In genomic region chr11:51763213-51763907, GRCm38 (mm10) we compare ENCODE assay signal across 8 mouse cellular contexts. TPM values are rescaled to one million over a fixed set of nuclear protein-coding genes. Genes with fewer than 3 reads are reported as not detected.
DNase-seq lines count a peak whose midpoint lies in the region; ATAC-seq and TF ChIP-seq lines count a peak whose summit lies in the region.

Sec24a (minus strand) TSS chr11:51763634.
Sar1b (plus strand) TSS chr11:51763687.

- TF ChIP-seq POLR2A in embryonic fibroblast, embryonic 13.5 days (IDR thresholded peaks at IDR 0.05; ENCODE audit: low read depth, low read length): peak; percentile 86

- H3K79me2 ChIP-seq in C2C12 (ENCODE audit: control insufficient read depth, insufficient read depth): peaks cover 51% of the 10 kb centered on the region

- peak; percentile 95 for DNase-seq in brain, adult 2 months (ENCODE audit: low read depth, low spot score)
- DNase-seq in heart, adult 9 months (ENCODE audit: low spot score in 2 of 2): peak; percentile 74 to 80
- peak; percentile 80 for DNase-seq in midbrain, postnatal 0 days (ENCODE audit: low spot score)
- DNase-seq in spleen, postnatal 10 days (ENCODE audit: low spot score in 2 of 2): peak; percentile 70 to 86

- peak within 1 kb of the TSS; percentile 100 for H3K4me3 ChIP-seq in C2C12 (ENCODE audit: insufficient read depth, poor library complexity, severe bottlenecking)
- peak within 1 kb of the TSS; percentile 88 for H3K4me3 ChIP-seq in embryonic fibroblast, embryonic 13.5 days (ENCODE audit: insufficient read depth, low read length)
- peak within 1 kb of the TSS; percentile 74 for H3K4me3 ChIP-seq in kidney, embryonic 14.5 days (ENCODE audit: low read length)
- H3K4me3 ChIP-seq in limb, embryonic 15.5 days: peak within 1 kb of the TSS; percentile 74
- H3K4me3 ChIP-seq in midbrain, postnatal 0 days (ENCODE audit: low read depth, low read length): peak within 1 kb of the TSS; percentile 97

- peak within 1 kb of the TSS; percentile 58 for H3ac ChIP-seq in C2C12 (ENCODE audit: control insufficient read depth, insufficient read length, low read depth)

- H3K36me3 ChIP-seq in C2C12 (ENCODE audit: control insufficient read depth, insufficient read depth): no peaks in the 10 kb centered on the region
- no peaks in the 10 kb centered on the region for H3K36me3 ChIP-seq in kidney, embryonic 14.5 days (ENCODE audit: control insufficient read depth, insufficient read depth, low read length)
- no peaks in the 10 kb centered on the region for H3K36me3 ChIP-seq in limb, embryonic 15.5 days
- no peaks in the 10 kb centered on the region for H3K36me3 ChIP-seq in midbrain, postnatal 0 days (ENCODE audit: insufficient read depth, low read length)

- peaks cover 35% of the 10 kb centered on the region for H3K79me3 ChIP-seq in C2C12 (ENCODE audit: low read depth)

- peak within 1 kb of the TSS; percentile 78 for H3K9ac ChIP-seq in kidney, embryonic 14.5 days (ENCODE audit: low read depth, low read length)
- H3K9ac ChIP-seq in limb, embryonic 15.5 days: peak within 1 kb of the TSS; percentile 80
- peak within 1 kb of the TSS; percentile 93 for H3K9ac ChIP-seq in midbrain, postnatal 0 days (replicated peaks; ENCODE audit: low read length, poor library complexity, severe bottlenecking)

- 2% methylated on average over 30 of the region's 30 CpGs for WGBS in kidney, embryonic 14.5 days
- under 1% methylated on average over 30 of the region's 30 CpGs for WGBS in limb, embryonic 15.5 days
- WGBS in midbrain, postnatal 0 days: under 1% methylated on average over 30 of the region's 30 CpGs

- no peak within 1 kb of the TSS for H3K27ac ChIP-seq in embryonic fibroblast, embryonic 13.5 days (ENCODE audit: insufficient read depth, low read length)
- no peak within 1 kb of the TSS for H3K27ac ChIP-seq in kidney, embryonic 14.5 days (ENCODE audit: low read depth, low read length)
- no peak within 1 kb of the TSS for H3K27ac ChIP-seq in limb, embryonic 15.5 days
- H3K27ac ChIP-seq in midbrain, postnatal 0 days (ENCODE audit: low read depth, low read length): peak within 1 kb of the TSS; percentile 18; the same call in 1 of the 2 replicates

- no peaks in the 10 kb centered on the region for H3K9me3 ChIP-seq in kidney, embryonic 14.5 days (ENCODE audit: control insufficient read depth, low read length)
- H3K9me3 ChIP-seq in limb, embryonic 15.5 days: no peaks in the 10 kb centered on the region
- H3K9me3 ChIP-seq in midbrain, postnatal 0 days (ENCODE audit: low read length): no peaks in the 10 kb centered on the region

- H3K27me3 ChIP-seq in C2C12 (ENCODE audit: control insufficient read depth, insufficient read depth, insufficient read length): no peaks in the 10 kb centered on the region
- H3K27me3 ChIP-seq in kidney, embryonic 14.5 days (ENCODE audit: control insufficient read depth, insufficient read depth, low read length): no peaks in the 10 kb centered on the region
- H3K27me3 ChIP-seq in limb, embryonic 15.5 days: peaks cover 4% of the 10 kb centered on the region; the same call in 1 of the 2 replicates
- H3K27me3 ChIP-seq in midbrain, postnatal 0 days (ENCODE audit: insufficient read depth, low read length): 0 out of 2 replicates have a peak, but pooled peaks cover 3% of the 10 kb centered on the region

- TF ChIP-seq CTCF in C2C12 (IDR thresholded peaks at IDR 0.05; ENCODE audit: control insufficient read depth, insufficient read depth, insufficient read length): no peak
- TF ChIP-seq CTCF in embryonic fibroblast, embryonic 13.5 days (IDR thresholded peaks at IDR 0.05; ENCODE audit: borderline replicate concordance, insufficient read depth, low read length): no peak
- TF ChIP-seq CTCF in midbrain, postnatal 0 days (IDR thresholded peaks at IDR 0.05): peak; percentile 49

- peak within 1 kb of the TSS; percentile 46 for H3K4me2 ChIP-seq in kidney, embryonic 14.5 days (replicated peaks; ENCODE audit: low read depth, low read length)
- peak within 1 kb of the TSS; percentile 75 for H3K4me2 ChIP-seq in limb, embryonic 15.5 days
- H3K4me2 ChIP-seq in midbrain, postnatal 0 days (ENCODE audit: low read depth, low read length, poor library complexity, severe bottlenecking): peak within 1 kb of the TSS; percentile 96

- H3K4me1 ChIP-seq in embryonic fibroblast, embryonic 13.5 days (ENCODE audit: control insufficient read depth, insufficient read depth, low read length): peaks cover 9% of the 10 kb centered on the region; the same call in 1 of the 2 replicates
- peaks cover 11% of the 10 kb centered on the region for H3K4me1 ChIP-seq in kidney, embryonic 14.5 days (ENCODE audit: control insufficient read depth, insufficient read depth, low read length)
- H3K4me1 ChIP-seq in limb, embryonic 15.5 days: peaks cover 10% of the 10 kb centered on the region; the same call in 1 of the 2 replicates
- H3K4me1 ChIP-seq in midbrain, postnatal 0 days (ENCODE audit: insufficient read depth, low read length): 0 out of 2 replicates have a peak, but pooled peaks cover 2% of the 10 kb centered on the region

- peak; percentile 94 for ATAC-seq in kidney, embryonic 14.5 days (ENCODE audit: low FRiP score, low TSS enrichment)
- peak; percentile 76; the same call in 1 of the 2 replicates for ATAC-seq in limb, embryonic 15.5 days (ENCODE audit: insufficient number of reproducible peaks, low FRiP score, low TSS enrichment, low read depth)
- peak; percentile 90 for ATAC-seq in midbrain, postnatal 0 days (ENCODE audit: low FRiP score)

TF ChIP-seq in C2C12, 6 proteins besides CTCF, POLR2A, EP300 and RAD21:
- no peak for TF ChIP-seq CEBPB (IDR thresholded peaks at IDR 0.05; ENCODE audit: low read depth)
- no peak for TF ChIP-seq MYOG (IDR thresholded peaks at IDR 0.05; ENCODE audit: control insufficient read depth, extremely low read depth, insufficient read length)
- TF ChIP-seq USF1 (IDR thresholded peaks at IDR 0.05; ENCODE audit: low read depth): no peak
- no peak for TF ChIP-seq MYOD1 (IDR thresholded peaks at IDR 0.05; ENCODE audit: control insufficient read depth, insufficient read length, low read depth)
- TF ChIP-seq FOSL1 (IDR thresholded peaks at IDR 0.05; ENCODE audit: insufficient read depth, low read length, poor library complexity, severe bottlenecking): no peak
- peak; percentile 81 for TF ChIP-seq MAX (IDR thresholded peaks at IDR 0.05)

RNA-seq across cellular contexts. Expression of gene Sec24a, which starts in this region (rescaled TPM):
- polyA plus RNA-seq in C2C12 (2012; fragmentation: generic; extraction: Trizol): 6.2 TPM
- polyA plus RNA-seq in embryonic fibroblast, embryonic 13.5 days (2011; ENCODE audit: insufficient read length, low read depth, missing spikeins): 42.0 and 46.5 TPM in 2 replicates
- polyA plus RNA-seq in kidney, embryonic 14.5 days (2014; fragmentation: Nextera tagmentation; extraction: Ambion mirVana): 12.4 and 18.3 TPM in 2 replicates
- 17.0 and 17.4 TPM in 2 replicates for polyA plus RNA-seq in limb, embryonic 15.5 days (2015; fragmentation: Nextera tagmentation; extraction: Ambion mirVana)
- total RNA-seq in midbrain, postnatal 0 days (2014; rRNA removed): 15.9 and 16.7 TPM in 2 replicates
- 10.5 and 12.5 TPM in 2 replicates for polyA plus RNA-seq in midbrain, postnatal 0 days (2015; fragmentation: Nextera tagmentation; extraction: Ambion mirVana)

RNA-seq across cellular contexts. Expression of gene Sar1b, which starts in this region (rescaled TPM):
- polyA plus RNA-seq in C2C12 (2012; fragmentation: generic; extraction: Trizol): 50.4 TPM
- polyA plus RNA-seq in embryonic fibroblast, embryonic 13.5 days (2011; ENCODE audit: insufficient read length, low read depth, missing spikeins): 68.5 and 73.9 TPM in 2 replicates
- 116 and 133 TPM in 2 replicates for polyA plus RNA-seq in kidney, embryonic 14.5 days (2014; fragmentation: Nextera tagmentation; extraction: Ambion mirVana)
- polyA plus RNA-seq in limb, embryonic 15.5 days (2015; fragmentation: Nextera tagmentation; extraction: Ambion mirVana): 121 and 124 TPM in 2 replicates
- total RNA-seq in midbrain, postnatal 0 days (2014; rRNA removed): 115 TPM in 2 replicates
- polyA plus RNA-seq in midbrain, postnatal 0 days (2015; fragmentation: Nextera tagmentation; extraction: Ambion mirVana): 230 and 239 TPM in 2 replicates

Comparison
In these comparisons a context has a peak if more than half of its experiments do, and no peak if none do; other contexts are left out.
1. H3K4me2 ChIP-seq: peak in every context shown above with its lines; median percentile 96 in midbrain, postnatal 0 days; 75 in limb, embryonic 15.5 days; 46 in kidney, embryonic 14.5 days.